Mouse (Mus musculus) lung, embryonic 14.5 days (tissue): ENCODE data around the gene Ghrhr. TPM values are rescaled to one million over a fixed set of nuclear protein-coding genes. Genes with fewer than 3 reads are reported as not detected.

Source experiments
- ATAC-seq: fragments of 200-750 bp; cut with Nextera tagmentation; 2 replicates; pipeline ENCODE4 v1.8.0; 2017; ENCODE audit warnings: mild to moderate bottlenecking, moderate TSS enrichment, moderate library complexity; ENCODE audit not compliant: insufficient read depth
- DNase-seq: peaks from one replicate; pipeline ENCODE4 v3.0.0-alpha.2; 2015
- H3K27ac ChIP-seq: fragments of 300-500 bp; sonication (generic); 2 replicates; pipeline ENCODE4 v1.5.1; 2014; ENCODE audit warnings: low read depth, mild to moderate bottlenecking, moderate library complexity
- H3K27me3 ChIP-seq: fragments of 300-500 bp; sonication (generic); 2 replicates; pipeline ENCODE4 v1.6.1; 2014; ENCODE audit warnings: low read length, control low read depth; ENCODE audit not compliant: insufficient read depth
- H3K36me3 ChIP-seq: fragments of 300-500 bp; sonication (generic); 2 replicates; pipeline ENCODE4 v1.6.1; 2014; ENCODE audit warnings: control low read depth; ENCODE audit not compliant: insufficient read depth
- H3K4me1 ChIP-seq: fragments of 300-500 bp; sonication (generic); 2 replicates; pipeline ENCODE4 v1.6.1; 2014; ENCODE audit warnings: antibody characterized with exemption, control low read depth; ENCODE audit not compliant: insufficient read depth
- H3K4me2 ChIP-seq: fragments of 300-500 bp; sonication (generic); 2 replicates; pipeline ENCODE4 v1.6.1; 2014; ENCODE audit warnings: mild to moderate bottlenecking
- H3K4me3 ChIP-seq: fragments of 300-500 bp; sonication (generic); 2 replicates; pipeline ENCODE4 v1.5.1; 2014; ENCODE audit warnings: low read depth, low read length
- H3K9ac ChIP-seq: fragments of 300-500 bp; sonication (generic); 2 replicates; pipeline ENCODE4 v1.6.1; 2014
- H3K9me3 ChIP-seq: fragments of 300-500 bp; sonication (generic); 2 replicates; pipeline ENCODE4 v1.6.1; 2016; ENCODE audit warnings: low read depth, low read length, control low read depth
- CTCF ChIP-seq: IDR thresholded peaks from 2 replicates; pipeline ENCODE4 v1.5.1; 2016; ENCODE audit warnings: antibody characterized with exemption, low read depth
- WGBS: fragments of 180-500 bp; shearing (Covaris S2); extraction: QIAGEN DNeasy Blood & Tissue Kit; methylation state at CpG from one replicate; pipeline ENCODE4 v1.1.7; 2014; 5-methylcytosine and 5-hydroxymethylcytosine counted together
- polyA plus RNA-seq: library from polyadenylated mRNA; unstranded; fragments of >200 nt; fragmentation: Nextera tagmentation; extraction: Ambion mirVana; gene quantifications from 2 replicates; pipeline ENCODE4 v1.2.1, GENCODE M21; 2014

The Ghrhr gene
- polyA plus RNA-seq, 1 experiment from 2014 or later, result not detected

- H3K27ac ChIP-seq, result no peak overlapping the region
- ATAC-seq, result no peak
- H3K9ac ChIP-seq, result no peak overlapping the region
- TF ChIP-seq CTCF, result no peak
- H3K4me3 ChIP-seq, result no peak overlapping the region
- H3K27me3 ChIP-seq, result no peaks in the 10 kb centered on the region
- H3K4me2 ChIP-seq, result no peak overlapping the region
- no peaks in the 10 kb centered on the region for H3K4me1 ChIP-seq
- DNase-seq, result no peak
- WGBS, result 55% methylated on average over 3 of the region's 3 CpGs
- no peaks in the 10 kb centered on the region for H3K9me3 ChIP-seq
- H3K36me3 ChIP-seq, result no peaks in the 10 kb centered on the region
Observed at GRCm38 (mm10) chr6:55420411-55420810, 44.3 kb downstream of the Ghrhr start.

GRCm38 (mm10) chr6:55420869-55421361 lies 44.8 kb downstream of the Ghrhr start:
- DNase-seq (peak; percentile 29), ATAC-seq (no peak)
- no peaks in the 10 kb centered on the region for H3K4me1 ChIP-seq
- H3K27ac ChIP-seq, result no peak overlapping the region
- H3K36me3 ChIP-seq, result no peaks in the 10 kb centered on the region
- no peaks in the 10 kb centered on the region for H3K27me3 ChIP-seq
- no peak overlapping the region for H3K9ac ChIP-seq
- H3K4me3 ChIP-seq, result no peak overlapping the region
- no peak for TF ChIP-seq CTCF
- no peak overlapping the region for H3K4me2 ChIP-seq
- 56% methylated on average over 1 of the region's 1 CpGs for WGBS
- no peaks in the 10 kb centered on the region for H3K9me3 ChIP-seq

- TF ChIP-seq CTCF, result no peak
- Histone ChIP-seq H3K27me3 (no peaks in the 10 kb centered on the region), H3K27ac (no peak overlapping the region), H3K36me3 (no peaks in the 10 kb centered on the region), H3K4me1 (peaks cover 5% of the 10 kb centered on the region; the same call in 1 of the 2 replicates), H3K4me2 (no peak overlapping the region), H3K9ac (no peak overlapping the region), H3K9me3 (no peaks in the 10 kb centered on the region), H3K4me3 (no peak overlapping the region)
- no peak for DNase-seq
- no peak for ATAC-seq
Observed at GRCm38 (mm10) chr6:55432121-55432520, 56.0 kb downstream of the Ghrhr start.

- no peak overlapping the region for H3K27ac ChIP-seq
- no peaks in the 10 kb centered on the region for H3K36me3 ChIP-seq
- no peaks in the 10 kb centered on the region for H3K27me3 ChIP-seq
- H3K4me3 ChIP-seq, result no peak overlapping the region
- ATAC-seq (peak; percentile 88), DNase-seq (peak; percentile 61)
- no peak for TF ChIP-seq CTCF
- no peaks in the 10 kb centered on the region for H3K9me3 ChIP-seq
- no peak overlapping the region for H3K4me2 ChIP-seq
- H3K9ac ChIP-seq, result no peak overlapping the region
- H3K4me1 ChIP-seq, result peaks cover 5% of the 10 kb centered on the region; the same call in 1 of the 2 replicates
- 28% methylated on average over 3 of the region's 3 CpGs for WGBS
Observed at GRCm38 (mm10) chr6:55434360-55434759, 58.3 kb downstream of the Ghrhr start.

- H3K4me3 ChIP-seq, result no peak overlapping the region
- no peak for ATAC-seq
- no peak for TF ChIP-seq CTCF
Observed at GRCm38 (mm10) chr6:55435266-55436159, 59.4 kb downstream of the Ghrhr start.

GRCm38 (mm10) chr6:55437919-55438318 lies 61.8 kb downstream of the Ghrhr start:
- Histone ChIP-seq H3K4me2 (no peak overlapping the region), H3K9me3 (no peaks in the 10 kb centered on the region), H3K4me1 (peaks cover 5% of the 10 kb centered on the region; the same call in 1 of the 2 replicates), H3K9ac (no peak overlapping the region), H3K27ac (no peak overlapping the region), H3K4me3 (no peak overlapping the region), H3K27me3 (no peaks in the 10 kb centered on the region), H3K36me3 (no peaks in the 10 kb centered on the region)
- 27% methylated on average over 3 of the region's 3 CpGs for WGBS
- ATAC-seq (no peak), DNase-seq (no peak)
- TF ChIP-seq CTCF, result no peak

More at GRCm38 (mm10) chr6:55435266-55436159, 59.4 kb downstream of the Ghrhr start:
- H3K27ac ChIP-seq, result no peak overlapping the region
- H3K4me2 ChIP-seq, result no peak overlapping the region
- no peak overlapping the region for H3K9ac ChIP-seq
- DNase-seq, result no peak
- peaks cover 5% of the 10 kb centered on the region; the same call in 1 of the 2 replicates for H3K4me1 ChIP-seq
- WGBS, result 51% methylated on average over 8 of the region's 8 CpGs
- no peaks in the 10 kb centered on the region for H3K36me3 ChIP-seq
- H3K27me3 ChIP-seq, result no peaks in the 10 kb centered on the region
- no peaks in the 10 kb centered on the region for H3K9me3 ChIP-seq

Other genes starting within 250 kb of the Ghrhr start
- gene Crhr2, start 243.3 kb upstream of the Ghrhr start, polyA plus RNA-seq, result 0.19 TPM in 1 of 2 replicates, not detected in the other
- gene Inmt, start 201.3 kb upstream of the Ghrhr start, polyA plus RNA-seq, result 0.29 TPM in 1 of 2 replicates, not detected in the other
- gene Mindy4, start 172.9 kb upstream of the Ghrhr start, polyA plus RNA-seq, result 17.7 and 18.8 TPM in 2 replicates
- 4.0 and 4.4 TPM in 2 replicates for gene Aqp1, start 39.9 kb upstream of the Ghrhr start, polyA plus RNA-seq
- 0.60 and 0.61 TPM in 2 replicates for gene Adcyap1r1, start 75.7 kb downstream of the Ghrhr start, polyA plus RNA-seq